Mouse (Mus musculus) small intestine, adult 2 months (tissue): ENCODE measurements around the gene Chsy1.

Experiments used
- CTCF ChIP-seq: fragments of 200-500 bp; IDR thresholded peaks from 2 replicates; pipeline ENCODE4 v1.5.1; 2012; ENCODE audit warnings: low read depth, mild to moderate bottlenecking, control low read depth, inconsistent platforms, low read length, moderate library complexity, mixed read lengths; ENCODE audit not compliant: insufficient replicate concordance, insufficient read length; ENCODE audit errors: extremely low read depth
- POLR2A ChIP-seq: fragments of 200-500 bp; IDR thresholded peaks from 2 replicates; pipeline ENCODE4 v1.6.1; 2012; ENCODE audit warnings: low read depth, mild to moderate bottlenecking, control low read depth, inconsistent platforms, low read length, moderate library complexity

DNA sequence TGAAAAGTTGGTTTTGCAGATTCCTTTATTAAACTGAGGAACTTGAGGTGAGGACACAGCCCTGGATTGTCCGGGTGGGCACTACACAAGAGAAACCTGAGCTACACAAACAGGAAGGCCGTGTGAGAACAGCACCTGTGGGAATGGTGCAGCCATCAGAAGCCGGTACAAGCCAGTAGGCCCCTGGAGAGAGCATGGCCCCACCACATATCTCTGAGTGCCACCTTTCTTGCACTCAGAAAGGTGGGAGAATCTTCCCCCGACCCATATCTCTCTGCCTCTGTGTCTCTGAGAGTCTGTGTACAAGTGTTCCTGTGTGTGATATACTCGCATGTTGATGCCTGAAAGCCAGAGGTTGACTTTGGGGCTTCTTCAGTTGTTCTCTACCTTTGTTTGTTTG is 29.6 kb downstream of the Chsy1 start:
- TF ChIP-seq CTCF, result no peak
- no peak for TF ChIP-seq POLR2A
